In the genomic region with DNA sequence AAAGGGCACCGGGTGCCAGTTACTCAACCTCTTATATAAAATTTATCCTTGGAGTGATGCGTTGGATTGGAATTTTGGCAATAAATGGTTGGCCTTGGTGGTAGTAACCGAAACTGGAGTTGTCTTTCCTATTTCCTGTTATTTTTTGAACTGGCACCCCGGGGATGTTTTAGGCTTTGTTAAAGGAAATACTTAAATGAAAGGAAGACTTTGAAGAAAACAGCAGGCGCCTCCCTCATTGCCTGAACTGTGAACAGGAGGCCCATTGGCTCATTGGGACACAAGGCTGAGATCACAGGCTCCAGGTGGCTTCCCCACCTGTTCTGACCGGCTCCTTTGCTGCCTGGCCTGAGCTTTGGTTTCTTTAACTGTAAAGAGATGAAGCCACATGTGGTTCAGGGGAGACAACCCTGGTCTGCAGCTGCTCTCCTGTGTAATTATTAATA, we compare ENCODE assay signal across 10 mouse cellular contexts. TPM values are rescaled to one million over a fixed set of nuclear protein-coding genes. Genes with fewer than 3 reads are reported as not detected.
DNase-seq lines count a peak whose midpoint lies in the region; ATAC-seq and TF ChIP-seq lines count a peak whose summit lies in the region.
"Had no signal": no experiment of that assay in that cellular context is flagged by ENCODE, and none has a peak within 500 bp of the region (broad histone marks: within the 10 kb centered on the region; RNA-seq: fewer than 3 reads in every experiment).

No protein-coding gene starts in this region.

- H3K9ac ChIP-seq in kidney, embryonic 16.5 days (replicated peaks; ENCODE audit: low read length) = no peak overlapping the region
- H3K9ac ChIP-seq in forebrain, embryonic 14.5 days (ENCODE audit: low read length) = no peak overlapping the region
- H3K9ac ChIP-seq: heart, embryonic 15.5 days had no signal

- H3K4me1 ChIP-seq in kidney, embryonic 16.5 days (ENCODE audit: insufficient read depth, low read length) = peaks cover 7% of the 10 kb centered on the region; the same call in 1 of the 2 replicates
- H3K4me1 ChIP-seq in forebrain, embryonic 14.5 days (ENCODE audit: control insufficient read depth, insufficient read depth, low read length) = peaks cover 31% of the 10 kb centered on the region
- H3K4me1 ChIP-seq in small intestine, adult 2 months (ENCODE audit: control insufficient read depth, insufficient read depth, insufficient read length, low read length) = peaks cover 18% of the 10 kb centered on the region; the same call in 1 of the 2 replicates
- H3K4me1 ChIP-seq: megakaryocyte, embryonic 14.5 days had no signal

- no peak for TF ChIP-seq CTCF in Patski (IDR thresholded peaks at IDR 0.05)
- TF ChIP-seq CTCF in small intestine, adult 2 months (IDR thresholded peaks at IDR 0.05; ENCODE audit: extremely low read depth, insufficient read length, insufficient replicate concordance, low read depth, low read length) = no peak
- no peak for TF ChIP-seq CTCF in layer of hippocampus, adult 2 months (conservative IDR thresholded peaks at IDR 0.05)

- in situ Hi-C loops in Patski (cut with MboI; ENCODE audit: low pct_unique_long_range_greater_than_20kb) = no loop called here

- peaks cover 8% of the 10 kb centered on the region; the same call in 1 of the 2 replicates for H3K36me3 ChIP-seq in kidney, embryonic 16.5 days (ENCODE audit: insufficient read depth, low read length)
- H3K36me3 ChIP-seq in forebrain, embryonic 14.5 days (ENCODE audit: control insufficient read depth, insufficient read depth, low read length) = peaks cover 2% of the 10 kb centered on the region
- H3K36me3 ChIP-seq in small intestine, adult 2 months (ENCODE audit: control insufficient read depth, insufficient read depth, low read length) = peaks cover 16% of the 10 kb centered on the region

- WGBS in kidney, embryonic 16.5 days = 61% methylated on average over 6 of the region's 6 CpGs
- 15% methylated on average over 6 of the region's 6 CpGs for WGBS in forebrain, embryonic 14.5 days
- 24% methylated on average over 6 of the region's 6 CpGs for WGBS in small intestine, adult 2 months

- no peaks in the 10 kb centered on the region for H3K27me3 ChIP-seq in kidney, embryonic 16.5 days (ENCODE audit: insufficient read depth, low read length)
- no peaks in the 10 kb centered on the region for H3K27me3 ChIP-seq in Patski
- H3K27me3 ChIP-seq in forebrain, embryonic 14.5 days (replicated peaks; ENCODE audit: control insufficient read depth, insufficient read depth, low read length) = no peaks in the 10 kb centered on the region
- no peaks in the 10 kb centered on the region for H3K27me3 ChIP-seq in small intestine, adult 2 months (ENCODE audit: control insufficient read depth, insufficient read depth, low read length)
- H3K27me3 ChIP-seq: heart, embryonic 15.5 days; megakaryocyte, embryonic 14.5 days had no signal

- H3K4me2 ChIP-seq in kidney, embryonic 16.5 days (replicated peaks; ENCODE audit: low read depth, low read length) = no peak overlapping the region
- peak overlapping the region; percentile 14; the same call in 1 of the 2 replicates for H3K4me2 ChIP-seq in forebrain, embryonic 14.5 days (ENCODE audit: low read length)
- H3K4me2 ChIP-seq: heart, embryonic 15.5 days had no signal

- H3K9me3 ChIP-seq in kidney, embryonic 16.5 days (ENCODE audit: low read length) = no peaks in the 10 kb centered on the region
- H3K9me3 ChIP-seq in forebrain, embryonic 14.5 days (replicated peaks; ENCODE audit: control insufficient read depth, low read length) = no peaks in the 10 kb centered on the region
- H3K9me3 ChIP-seq: heart, embryonic 15.5 days; megakaryocyte, embryonic 14.5 days had no signal

- POLR2A ChIA-PET in Patski (lab: Charles Lee) = interaction anchor here (0.7 kb wide), 1 partner anchor 33 kb away, joined by 4 read pairs; no protein-coding TSS in a partner anchor

- no peak for TF ChIP-seq POLR2A in small intestine, adult 2 months (IDR thresholded peaks at IDR 0.05; ENCODE audit: low read depth, low read length)

- CTCF ChIA-PET in Patski (lab: Charles Lee) = interaction anchor here (1.9 kb wide), 1 partner anchor 13 kb away, joined by 5 read pairs; no protein-coding TSS in a partner anchor

- DNase-seq in kidney, adult 11 months = no peak
- DNase-seq in Patski (ENCODE audit: low read depth, low spot score) = peak; percentile 49
- DNase-seq in forebrain, embryonic 14.5 days (ENCODE audit: low spot score) = no peak
- DNase-seq in left cerebral cortex, adult 18-20 months (ENCODE audit: low spot score in 2 of 2) = no peak
- no peak for DNase-seq in layer of hippocampus, adult 2 months (ENCODE audit: low spot score in 2 of 2)
- DNase-seq: cerebellum, adult 11-12 months had no signal

- no peak overlapping the region for H3K4me3 ChIP-seq in kidney, embryonic 16.5 days (ENCODE audit: low read length)
- H3K4me3 ChIP-seq in forebrain, embryonic 14.5 days (ENCODE audit: low read depth, low read length) = no peak overlapping the region
- no peak overlapping the region for H3K4me3 ChIP-seq in small intestine, adult 2 months (ENCODE audit: low read depth, low read length)
- no peak overlapping the region for H3K4me3 ChIP-seq in layer of hippocampus, adult 2 months
- H3K4me3 ChIP-seq: heart, embryonic 15.5 days; megakaryocyte, embryonic 14.5 days had no signal

- peak overlapping the region; percentile 2; the same call in 1 of the 2 replicates for H3K27ac ChIP-seq in kidney, embryonic 16.5 days (ENCODE audit: low read length)
- H3K27ac ChIP-seq in forebrain, embryonic 14.5 days (ENCODE audit: low read depth, low read length) = peak overlapping the region; percentile 14; the same call in 1 of the 2 replicates
- H3K27ac ChIP-seq in small intestine, adult 2 months (ENCODE audit: insufficient read depth, low read depth, low read length) = 0 out of 2 replicates have a peak overlapping the region, but pooled peaks have one; percentile 38
- H3K27ac ChIP-seq in layer of hippocampus, adult 2 months = no peak overlapping the region
- H3K27ac ChIP-seq: heart, embryonic 15.5 days had no signal

- peak; percentile 73 for ATAC-seq in kidney, embryonic 16.5 days (ENCODE audit: low FRiP score, low TSS enrichment)
- no peak for ATAC-seq in Patski
- ATAC-seq in forebrain, embryonic 14.5 days = peak; percentile 30; the same call in 1 of the 2 replicates

RNA-seq across cellular contexts. Expression of a gene that starts 39.4 kb away (rescaled TPM):
- 13.3 and 14.2 TPM in 2 replicates for polyA plus RNA-seq in kidney, embryonic 16.5 days (2015; fragmentation: Nextera tagmentation; extraction: Ambion mirVana)
- polyA plus RNA-seq in Patski (2021) = 11.0 TPM
- polyA plus RNA-seq in forebrain, embryonic 14.5 days (2014; fragmentation: Nextera tagmentation; extraction: Ambion mirVana) = 7.7 and 7.8 TPM in 2 replicates
- 0.23 and 0.65 TPM in 2 replicates for polyA plus RNA-seq in small intestine, adult 2 months (2012; rRNA removed)
- total RNA-seq in left cerebral cortex, adult 18-20 months (2021) = 1 to 10 TPM; 4.0 to 4.6 TPM
- 1 to 10 TPM; 2.7 to 2.8 TPM for total RNA-seq in layer of hippocampus, adult 2 months (2021)
